Mouse (Mus musculus) MN1 (cell line): ENCODE measurements around the gene Gbp2b.
"Not testable (repeated sequence)": the region's sequence is repeated elsewhere in the genome, so short reads cannot be mapped to it uniquely, and the experiment has no call there.

ENCODE experiments used
- DNase-seq: peaks from one replicate; pipeline ENCODE4 v3.0.0-alpha.2; 2016; ENCODE audit warnings: low spot score

The Gbp2b gene

GRCm38 (mm10) chr3:142594547-142594946 is at the start of gene Gbp2b:
Gene Gbp2b (plus strand): TSS chr3:142594847.
- DNase-seq, result no peak

- no peak for DNase-seq
Measured at GRCm38 (mm10) chr3:142546690-142547089, 48.0 kb upstream of the Gbp2b start.

- DNase-seq, result no peak
Measured at GRCm38 (mm10) chr3:142550052-142550676, 44.5 kb upstream of the Gbp2b start.

- DNase-seq, result no peak
Measured at GRCm38 (mm10) chr3:142554601-142555000, 40.0 kb upstream of the Gbp2b start.

GRCm38 (mm10) chr3:142555623-142556022 is 39.0 kb upstream of the Gbp2b start:
- DNase-seq, result no peak

- no peak for DNase-seq
Measured at GRCm38 (mm10) chr3:142559632-142560228, 34.9 kb upstream of the Gbp2b start, which contains the start of gene Gbp3. Gene Gbp3 (plus strand): TSS chr3:142560026.

GRCm38 (mm10) chr3:142560296-142560948 is 34.2 kb upstream of the Gbp2b start:
- peak; percentile 63 for DNase-seq

- DNase-seq, result no peak
Measured at GRCm38 (mm10) chr3:142561045-142561646, 33.5 kb upstream of the Gbp2b start.

GRCm38 (mm10) chr3:142561666-142562065 is 33.0 kb upstream of the Gbp2b start:
- no peak for DNase-seq

GRCm38 (mm10) chr3:142567490-142567889 is 27.2 kb upstream of the Gbp2b start:
- not testable (repeated sequence) for DNase-seq

GRCm38 (mm10) chr3:142570738-142571137 is 23.9 kb upstream of the Gbp2b start:
- DNase-seq, result no peak

- DNase-seq, result no peak
Measured at GRCm38 (mm10) chr3:142577108-142577507, 17.5 kb upstream of the Gbp2b start.

- no peak for DNase-seq
Measured at GRCm38 (mm10) chr3:142578342-142578741, 16.3 kb upstream of the Gbp2b start.

- no peak for DNase-seq
Measured at GRCm38 (mm10) chr3:142583067-142583466, 11.6 kb upstream of the Gbp2b start.

- DNase-seq, result no peak
Measured at GRCm38 (mm10) chr3:142587386-142587785, 7.3 kb upstream of the Gbp2b start.

- no peak for DNase-seq
Measured at GRCm38 (mm10) chr3:142588888-142589287, 5.8 kb upstream of the Gbp2b start.

GRCm38 (mm10) chr3:142590431-142591067 is 4.1 kb upstream of the Gbp2b start:
- DNase-seq, result no peak

- no peak for DNase-seq
Measured at GRCm38 (mm10) chr3:142597923-142598322, 3.3 kb downstream of the Gbp2b start.

GRCm38 (mm10) chr3:142601675-142602074 is 7.0 kb downstream of the Gbp2b start:
- DNase-seq, result no peak

- no peak for DNase-seq
Measured at GRCm38 (mm10) chr3:142618658-142619057, 24.0 kb downstream of the Gbp2b start.

GRCm38 (mm10) chr3:142619606-142620005 is 25.0 kb downstream of the Gbp2b start:
- no peak for DNase-seq
